Mouse (Mus musculus): ENCODE data around the gene Sycp2. TPM values are rescaled to one million over a fixed set of nuclear protein-coding genes. Genes with fewer than 3 reads are reported as not detected.

The Sycp2 gene
- polyA plus RNA-seq (2017; shearing (Covaris generic)): not detected

GRCm38 (mm10) chr2:178407053-178407815, at the start of gene Sycp2:
Gene Sycp2 (minus strand): TSS chr2:178407685.

GRCm38 (mm10) chr2:178430231-178430630, 22.7 kb upstream of the Sycp2 start, which contains the start of gene Cdh26:
Gene Cdh26 (plus strand): TSS chr2:178430531.

GRCm38 (mm10) chr2:178414261-178415149, 7.0 kb upstream of the Sycp2 start, which contains the start of the genes Ppp1r3d and Fam217b:
Gene Ppp1r3d (minus strand): TSS chr2:178414472.
Gene Fam217b (plus strand): TSS chr2:178414524.

Other genes starting within 250 kb of the Sycp2 start
- gene Ppp1r3d, start 6.8 kb upstream of the Sycp2 start, polyA plus RNA-seq (2017; shearing (Covaris generic)): 0.08 TPM
- not detected for gene Fam217b, start 6.8 kb upstream of the Sycp2 start, polyA plus RNA-seq (2017; shearing (Covaris generic))
- gene Cdh26, start 22.8 kb upstream of the Sycp2 start, polyA plus RNA-seq (2017; shearing (Covaris generic)): not detected